Mouse (Mus musculus): Measurements from ENCODE around the gene Rtf1. TPM values are rescaled to one million over a fixed set of nuclear protein-coding genes. Genes with fewer than 3 reads are reported as not detected.

The Rtf1 gene
- polyA plus RNA-seq, 1 experiment: 11.8 TPM

DNA sequence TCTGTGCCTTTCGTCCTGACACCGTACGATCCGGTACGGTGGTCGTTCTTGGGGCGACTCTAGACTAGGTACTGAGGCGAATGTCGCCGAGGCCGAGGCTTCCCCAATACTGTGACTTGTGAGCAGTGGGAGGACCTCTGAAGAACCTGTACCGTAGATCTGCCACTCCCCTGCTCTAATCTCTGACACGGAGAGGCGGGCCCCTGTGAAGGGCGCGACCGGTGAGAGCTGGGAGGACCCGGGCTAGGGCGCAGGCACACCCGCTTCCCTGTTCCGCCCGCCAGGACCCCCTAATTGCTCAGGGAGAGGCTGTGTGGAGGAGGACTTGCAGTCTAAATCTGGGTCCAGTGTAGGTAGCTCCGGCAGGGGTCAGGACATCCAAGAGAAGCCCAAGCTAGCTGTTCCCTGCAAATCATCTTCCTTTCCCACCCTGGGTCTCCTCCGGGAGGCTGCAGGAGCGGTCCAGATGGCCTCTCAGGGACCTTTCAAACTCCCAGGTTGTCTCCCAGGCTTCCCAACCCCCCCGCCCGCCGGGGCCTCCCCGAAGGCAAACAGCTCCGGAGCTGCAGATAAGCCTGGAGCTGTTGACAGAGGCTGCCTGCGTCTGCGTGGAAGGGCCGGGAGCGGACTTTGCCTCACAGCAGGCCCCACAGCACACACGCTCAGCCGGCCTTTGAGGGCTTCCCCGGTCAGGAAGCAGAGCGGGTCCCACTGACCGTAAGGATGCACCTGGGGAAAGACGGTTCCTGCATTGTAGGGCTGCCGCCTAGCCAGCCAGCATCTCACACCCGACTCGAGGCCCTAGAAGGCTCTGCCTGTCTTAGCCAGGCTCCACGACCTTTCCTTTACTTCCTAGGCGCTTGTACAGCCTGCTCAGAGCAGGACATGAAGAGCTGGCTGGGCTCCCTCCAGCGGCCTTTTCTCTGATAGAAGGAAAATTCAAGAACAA, 69.6 kb downstream of the Rtf1 start:
- H3K27ac ChIP-seq (ENCODE audit: control insufficient read depth, insufficient read depth, low read depth, low read length): no peak overlapping the region
- TF ChIP-seq CTCF (IDR thresholded peaks at IDR 0.05; ENCODE audit: control insufficient read depth, insufficient read depth, insufficient replicate concordance, low read depth, low read length): no peak
- 0 out of 2 replicates have a peak, but pooled peaks cover 2% of the 10 kb centered on the region for H3K27me3 ChIP-seq (ENCODE audit: control insufficient read depth, insufficient read depth, low read length)
- no peaks in the 10 kb centered on the region for H3K36me3 ChIP-seq (ENCODE audit: control insufficient read depth, insufficient read depth, low read length)
- peaks cover 20% of the 10 kb centered on the region for H3K4me1 ChIP-seq (ENCODE audit: control insufficient read depth, insufficient read depth, low read length)
- H3K4me3 ChIP-seq (ENCODE audit: control insufficient read depth, low read depth, low read length): peak overlapping the region; percentile 10

- Histone ChIP-seq H3K27me3 (ENCODE audit: control insufficient read depth, insufficient read depth, low read length) (0 out of 2 replicates have a peak, but pooled peaks cover 2% of the 10 kb centered on the region), H3K36me3 (ENCODE audit: control insufficient read depth, insufficient read depth, low read length) (no peaks in the 10 kb centered on the region), H3K4me3 (ENCODE audit: control insufficient read depth, low read depth, low read length) (no peak overlapping the region), H3K27ac (ENCODE audit: control insufficient read depth, insufficient read depth, low read depth, low read length) (no peak overlapping the region), H3K4me1 (ENCODE audit: control insufficient read depth, insufficient read depth, low read length) (peaks cover 20% of the 10 kb centered on the region)
- TF ChIP-seq POLR2A (IDR thresholded peaks at IDR 0.05; ENCODE audit: control insufficient read depth, low read depth, low read length) (no peak), CTCF (IDR thresholded peaks at IDR 0.05; ENCODE audit: control insufficient read depth, insufficient read depth, insufficient replicate concordance, low read depth, low read length) (no peak)
These were observed 70.4 kb downstream of the Rtf1 start for GRCm38 (mm10) chr2:119745281-119745680.

DNA sequence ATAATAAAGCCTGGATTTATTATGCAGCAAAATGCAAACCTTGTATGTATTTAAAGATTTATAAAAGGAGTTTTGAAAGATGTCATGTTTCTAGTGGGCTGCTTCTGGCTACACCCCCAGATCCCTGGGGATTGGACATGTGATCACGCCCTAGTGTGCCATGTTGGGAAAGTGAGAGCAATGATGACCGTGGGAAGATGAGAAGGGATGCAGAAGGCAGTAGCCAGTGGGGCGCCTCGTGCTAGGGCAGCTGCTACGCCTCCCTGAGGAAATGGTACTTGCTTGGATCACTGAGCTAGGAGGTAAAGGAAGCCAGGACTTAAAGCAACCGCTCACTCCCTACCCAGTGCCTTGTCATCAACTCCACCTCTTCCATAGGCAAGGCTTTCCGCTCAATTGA, 72.7 kb downstream of the Rtf1 start:
- TF ChIP-seq POLR2A (IDR thresholded peaks at IDR 0.05; ENCODE audit: control insufficient read depth, low read depth, low read length): no peak
- no peak for TF ChIP-seq CTCF (IDR thresholded peaks at IDR 0.05; ENCODE audit: control insufficient read depth, insufficient read depth, insufficient replicate concordance, low read depth, low read length)
- H3K4me1 ChIP-seq (ENCODE audit: control insufficient read depth, insufficient read depth, low read length): peaks cover 14% of the 10 kb centered on the region
- H3K27me3 ChIP-seq (ENCODE audit: control insufficient read depth, insufficient read depth, low read length): 0 out of 2 replicates have a peak, but pooled peaks cover 2% of the 10 kb centered on the region
- no peak overlapping the region for H3K4me3 ChIP-seq (ENCODE audit: control insufficient read depth, low read depth, low read length)
- H3K36me3 ChIP-seq (ENCODE audit: control insufficient read depth, insufficient read depth, low read length): no peaks in the 10 kb centered on the region
- no peak overlapping the region for H3K27ac ChIP-seq (ENCODE audit: control insufficient read depth, insufficient read depth, low read depth, low read length)

DNA sequence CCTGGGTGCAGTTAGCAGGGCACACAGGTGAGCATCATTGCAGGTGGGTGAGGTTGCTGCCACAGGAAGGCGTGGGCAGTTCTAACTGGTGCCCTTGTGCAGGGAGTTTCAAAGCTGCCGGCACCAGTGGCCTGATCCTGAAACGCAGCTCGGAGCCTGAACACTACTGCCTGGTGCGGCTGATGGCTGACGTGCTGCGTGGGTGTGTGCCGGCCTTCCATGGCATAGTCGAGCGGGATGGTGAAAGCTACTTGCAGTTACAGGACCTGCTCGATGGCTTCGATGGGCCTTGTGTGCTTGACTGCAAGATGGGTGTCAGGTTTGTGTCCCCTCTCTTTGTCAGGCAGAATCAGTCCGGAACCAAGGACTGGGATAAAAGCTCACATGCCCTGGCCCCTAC, 74.4 kb downstream of the Rtf1 start:
- Histone ChIP-seq H3K27ac (ENCODE audit: control insufficient read depth, insufficient read depth, low read depth, low read length) (no peak overlapping the region), H3K27me3 (ENCODE audit: control insufficient read depth, insufficient read depth, low read length) (0 out of 2 replicates have a peak, but pooled peaks cover 2% of the 10 kb centered on the region), H3K36me3 (ENCODE audit: control insufficient read depth, insufficient read depth, low read length) (no peaks in the 10 kb centered on the region), H3K4me1 (ENCODE audit: control insufficient read depth, insufficient read depth, low read length) (peaks cover 5% of the 10 kb centered on the region), H3K4me3 (ENCODE audit: control insufficient read depth, low read depth, low read length) (no peak overlapping the region)
- TF ChIP-seq POLR2A (IDR thresholded peaks at IDR 0.05; ENCODE audit: control insufficient read depth, low read depth, low read length) (no peak), CTCF (IDR thresholded peaks at IDR 0.05; ENCODE audit: control insufficient read depth, insufficient read depth, insufficient replicate concordance, low read depth, low read length) (no peak)

DNA sequence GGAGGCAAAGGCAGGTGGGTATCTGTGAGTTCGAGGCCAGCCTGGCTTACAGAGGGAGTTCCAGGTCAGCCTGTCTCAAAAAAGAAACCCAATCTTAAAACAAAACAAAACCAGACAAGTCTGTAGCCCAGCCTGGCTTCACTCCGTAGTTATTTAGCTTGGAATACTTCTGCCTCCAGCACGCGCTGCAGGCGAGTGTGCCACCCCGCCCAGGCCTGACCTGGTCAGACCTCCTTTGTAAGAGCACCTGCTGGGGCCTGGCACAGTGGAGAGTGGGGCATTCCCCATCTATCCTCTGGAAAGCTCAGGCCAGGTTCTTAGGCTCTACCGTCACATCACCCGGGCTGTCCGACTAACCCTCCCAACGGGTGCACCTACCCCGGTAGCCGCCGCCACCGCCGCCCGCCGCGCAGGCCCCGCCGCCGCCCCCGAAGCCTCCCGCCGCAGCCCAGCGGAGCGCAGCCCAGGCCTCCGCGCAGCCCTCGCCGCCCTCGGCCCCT, 82.8 kb downstream of the Rtf1 start:
- TF ChIP-seq POLR2A (IDR thresholded peaks at IDR 0.05; ENCODE audit: control insufficient read depth, low read depth, low read length): no peak
- TF ChIP-seq CTCF (IDR thresholded peaks at IDR 0.05; ENCODE audit: control insufficient read depth, insufficient read depth, insufficient replicate concordance, low read depth, low read length): no peak

GRCm38 (mm10) chr2:119758101-119758843, 83.4 kb downstream of the Rtf1 start:
- peaks cover 6% of the 10 kb centered on the region; the same call in 1 of the 2 replicates for H3K27me3 ChIP-seq (ENCODE audit: control insufficient read depth, insufficient read depth, low read length)
- peak overlapping the region; percentile 83 for H3K4me3 ChIP-seq (ENCODE audit: control insufficient read depth, low read depth, low read length)
- TF ChIP-seq CTCF (IDR thresholded peaks at IDR 0.05; ENCODE audit: control insufficient read depth, insufficient read depth, insufficient replicate concordance, low read depth, low read length): no peak
- TF ChIP-seq POLR2A (IDR thresholded peaks at IDR 0.05; ENCODE audit: control insufficient read depth, low read depth, low read length): no peak
- peaks cover 16% of the 10 kb centered on the region for H3K4me1 ChIP-seq (ENCODE audit: control insufficient read depth, insufficient read depth, low read length)
- no peaks in the 10 kb centered on the region for H3K36me3 ChIP-seq (ENCODE audit: control insufficient read depth, insufficient read depth, low read length)
- no peak overlapping the region for H3K27ac ChIP-seq (ENCODE audit: control insufficient read depth, insufficient read depth, low read depth, low read length)

More for the DNA sequence above, 82.8 kb downstream of the Rtf1 start:
- H3K4me3 ChIP-seq (ENCODE audit: control insufficient read depth, low read depth, low read length): peak overlapping the region; percentile 83
- H3K27ac ChIP-seq (ENCODE audit: control insufficient read depth, insufficient read depth, low read depth, low read length): no peak overlapping the region
- H3K27me3 ChIP-seq (ENCODE audit: control insufficient read depth, insufficient read depth, low read length): peaks cover 6% of the 10 kb centered on the region; the same call in 1 of the 2 replicates
- H3K4me1 ChIP-seq (ENCODE audit: control insufficient read depth, insufficient read depth, low read length): peaks cover 16% of the 10 kb centered on the region
- H3K36me3 ChIP-seq (ENCODE audit: control insufficient read depth, insufficient read depth, low read length): no peaks in the 10 kb centered on the region

Measured in testis, adult 2 months (tissue).